Mouse (Mus musculus) frontal cortex, postnatal 25 days (tissue): ENCODE measurements around the gene Setd2.

ENCODE experiments used
- DNase-seq, 2 experiments: peaks; one replicate each; pipeline ENCODE4 v3.0.0; 2022; ENCODE audit warnings: low spot score in 2 of 2

Setd2 gene

DNA sequence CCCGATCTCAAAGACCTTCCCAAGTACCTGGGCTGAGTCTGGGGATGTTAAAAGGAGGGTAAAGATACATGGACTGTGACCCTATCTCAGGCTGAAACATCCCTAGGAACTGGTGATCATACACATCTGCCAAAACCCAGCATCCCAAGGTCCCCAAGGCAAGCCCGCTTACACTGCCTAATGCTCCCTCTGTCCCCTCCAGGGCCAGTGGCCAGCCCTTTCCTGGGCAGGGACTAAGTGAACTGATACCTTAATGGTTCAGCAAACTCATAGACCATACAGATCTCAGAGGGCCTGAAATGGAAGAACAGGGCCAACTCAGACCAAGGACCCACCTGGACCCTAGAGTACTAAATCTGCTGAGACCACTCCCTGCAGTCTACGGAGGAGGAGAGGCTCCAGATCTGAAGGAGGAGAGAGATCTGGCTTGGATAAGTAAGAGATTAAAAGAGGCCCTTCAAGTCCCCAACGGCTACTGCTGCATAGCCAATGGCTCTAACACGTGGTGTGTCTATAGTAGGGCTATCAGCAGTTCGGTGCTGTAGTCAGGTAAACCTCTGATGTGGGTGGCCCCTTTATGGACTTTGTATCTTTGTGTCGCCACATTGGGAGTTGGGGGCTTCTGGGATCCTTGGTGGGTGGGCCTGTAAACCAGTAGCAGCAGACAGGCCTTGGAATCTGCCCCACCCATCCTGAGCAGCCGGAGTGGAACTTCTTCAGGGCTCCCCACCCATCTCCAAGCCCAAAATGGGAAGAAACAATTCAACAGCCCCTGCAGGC is 91.2 kb downstream of the Setd2 start:
- DNase-seq: no peak

GRCm38 (mm10) chr9:110624361-110625166 is 92.2 kb downstream of the Setd2 start, which contains the start of gene Nradd:
Gene Nradd, minus strand, starts transcription at chr9:110624452.
- peak; percentile 62 to 69 for DNase-seq

DNA sequence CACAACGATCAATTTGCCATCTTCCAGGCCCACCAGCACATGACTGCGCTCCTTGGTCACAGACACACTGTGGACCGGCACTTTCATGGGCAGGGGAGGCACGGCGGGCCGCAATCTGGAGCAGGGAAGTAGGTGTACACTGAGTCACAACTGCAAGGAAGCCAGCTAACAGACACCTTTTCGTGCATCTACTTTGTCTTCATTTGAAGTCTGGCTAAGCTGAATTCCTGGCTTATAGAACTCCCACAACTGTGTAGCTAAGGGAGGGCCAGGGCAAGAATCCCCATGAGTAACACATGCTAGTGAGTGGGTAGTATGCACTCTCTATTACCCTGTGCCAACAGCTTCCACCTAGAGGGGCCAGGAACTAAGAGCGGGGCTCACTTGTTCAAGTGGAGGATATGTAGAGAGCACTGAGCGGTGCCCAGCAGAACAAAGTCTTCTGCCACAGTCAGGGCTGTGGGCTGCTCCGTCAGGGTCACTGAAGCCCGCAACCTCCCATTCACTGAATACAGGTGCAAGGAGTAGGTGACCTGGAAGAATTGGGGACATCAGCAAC is 93.0 kb downstream of the Setd2 start:
- no peak for DNase-seq

DNA sequence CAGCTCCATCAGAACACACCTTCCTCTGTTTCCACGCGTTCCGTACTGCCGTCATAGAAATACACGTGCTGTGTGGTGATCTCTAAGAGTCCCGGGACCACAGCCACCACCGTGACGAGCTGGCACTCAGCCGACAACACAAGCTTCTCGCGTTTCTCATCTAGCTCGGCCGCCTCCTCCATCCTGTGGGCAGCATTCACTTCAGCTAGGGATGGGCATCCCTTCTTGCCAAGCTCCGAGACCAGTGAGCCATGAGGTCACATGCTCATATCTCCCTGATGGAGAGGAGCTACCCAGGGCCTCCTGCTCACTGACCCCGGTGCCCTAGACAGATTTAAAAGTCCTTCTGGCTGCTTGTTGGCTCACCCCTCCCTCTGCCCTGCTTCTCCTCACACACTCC is 97.8 kb downstream of the Setd2 start:
- no peak for DNase-seq

- no peak for DNase-seq
Measured at GRCm38 (mm10) chr9:110631191-110631590, 98.8 kb downstream of the Setd2 start.

GRCm38 (mm10) chr9:110631651-110632275 is 99.4 kb downstream of the Setd2 start:
- DNase-seq: no peak

DNA sequence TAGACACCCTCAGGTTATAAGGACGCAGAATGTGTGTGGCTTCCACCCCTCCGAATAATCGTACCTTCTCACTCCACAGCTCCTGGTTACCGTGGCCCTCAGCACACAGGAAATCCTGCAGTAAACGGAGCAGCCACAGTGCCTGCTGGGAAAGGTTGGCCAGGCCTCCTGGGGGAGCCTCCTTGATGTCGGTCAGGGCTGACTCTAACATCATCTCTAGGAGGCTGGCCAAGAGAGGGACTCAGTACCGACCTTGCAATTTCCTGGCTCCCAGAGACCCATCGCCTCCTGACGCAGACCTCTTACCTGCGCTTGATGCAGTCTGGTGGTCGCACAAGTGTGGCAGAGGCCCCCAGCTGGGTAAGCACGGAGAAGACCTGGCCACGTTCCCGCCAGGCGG is 100.3 kb downstream of the Setd2 start:
- DNase-seq: no peak

- DNase-seq: no peak
Measured at GRCm38 (mm10) chr9:110633882-110634281, 101.5 kb downstream of the Setd2 start.

DNA sequence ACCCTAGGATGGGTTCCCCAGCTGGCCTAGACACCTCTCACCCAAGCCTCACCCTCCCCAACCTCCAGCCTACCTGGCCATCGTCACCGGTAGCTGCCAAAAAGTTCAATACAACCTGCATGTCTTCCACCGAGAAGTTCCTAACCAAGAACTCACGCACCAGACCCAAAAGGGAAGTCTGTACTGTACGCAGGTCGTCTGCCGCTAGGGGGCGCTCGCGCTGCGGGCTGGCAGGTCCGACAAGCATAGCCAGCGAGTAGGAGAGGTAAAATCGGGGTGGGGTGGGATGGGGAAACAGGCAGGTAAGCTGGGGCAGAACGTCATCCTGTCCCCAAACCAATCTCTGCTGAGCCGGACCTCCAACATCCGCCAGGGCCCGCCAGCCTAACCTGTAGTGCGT is 102.8 kb downstream of the Setd2 start:
- peak; percentile 86 to 87 for DNase-seq

- no peak for DNase-seq
Measured at GRCm38 (mm10) chr9:110638611-110639021, 106.2 kb downstream of the Setd2 start.

GRCm38 (mm10) chr9:110641006-110641405 is 108.6 kb downstream of the Setd2 start:
- no peak for DNase-seq

GRCm38 (mm10) chr9:110642812-110643524 is 110.6 kb downstream of the Setd2 start:
- DNase-seq: no peak

GRCm38 (mm10) chr9:110643787-110644186 is 111.4 kb downstream of the Setd2 start:
- DNase-seq: no peak

DNA sequence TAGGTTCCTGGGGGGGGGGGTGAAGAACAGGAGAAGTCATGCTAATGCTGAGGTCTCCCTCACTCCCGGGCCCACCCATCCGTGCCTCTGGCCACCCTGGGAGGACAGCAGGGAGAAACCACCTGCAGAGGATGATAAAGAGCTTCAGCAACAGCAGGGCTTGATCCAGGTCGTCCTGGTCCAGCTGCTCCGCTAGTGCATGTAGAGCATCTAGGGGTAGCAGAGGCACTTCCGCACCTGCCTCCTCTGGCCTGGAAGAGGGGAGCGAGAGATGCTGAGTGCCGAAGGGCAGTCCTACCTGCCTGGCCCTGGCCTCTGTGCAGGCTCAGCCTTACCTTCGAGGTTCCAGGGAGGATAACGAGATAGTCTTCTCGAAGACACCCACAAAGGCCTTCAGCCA is 111.9 kb downstream of the Setd2 start:
- DNase-seq: no peak

- no peak for DNase-seq
Measured at GRCm38 (mm10) chr9:110645219-110645618, 112.8 kb downstream of the Setd2 start.

GRCm38 (mm10) chr9:110649775-110650174 is 117.4 kb downstream of the Setd2 start:
- no peak for DNase-seq

DNA sequence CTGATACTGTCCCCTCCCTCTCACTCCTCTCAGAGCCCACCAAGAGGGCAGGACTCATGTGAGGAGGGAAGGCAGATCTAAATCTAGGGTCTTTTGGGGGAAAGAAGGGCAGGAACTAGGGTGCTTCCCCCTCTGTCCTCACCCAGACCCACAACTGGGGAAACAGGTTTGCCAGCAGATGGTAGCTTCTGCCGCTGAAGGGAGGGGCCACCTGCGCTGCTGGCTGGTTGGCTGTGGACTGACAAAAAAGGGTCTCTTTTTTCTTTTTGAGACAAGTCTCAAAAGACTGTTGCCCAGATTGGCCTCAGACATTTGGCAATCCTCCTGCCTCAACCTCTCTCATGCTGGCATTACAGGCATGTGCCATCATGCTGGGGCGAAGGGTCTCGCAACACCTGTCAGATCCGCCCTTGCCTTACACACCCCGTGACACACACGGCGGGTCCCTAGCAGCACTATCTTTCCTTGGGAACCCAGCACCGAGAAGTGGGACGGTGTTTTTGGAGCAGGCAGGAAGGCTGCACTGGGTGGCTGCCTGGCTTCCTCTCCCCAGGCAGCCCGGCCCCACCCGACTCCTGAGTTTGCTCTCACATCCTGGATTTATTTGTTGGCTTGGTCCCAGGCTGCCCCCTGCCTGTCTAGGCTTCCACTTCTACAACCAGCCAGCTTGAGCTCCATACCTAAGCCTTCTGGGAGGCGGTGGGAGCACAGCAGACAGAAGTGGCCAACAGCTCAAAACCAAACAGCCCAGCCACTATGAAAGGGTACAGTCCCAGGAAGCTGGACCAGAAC is 119.7 kb downstream of the Setd2 start:
- no peak for DNase-seq

GRCm38 (mm10) chr9:110652963-110653654 is 120.7 kb downstream of the Setd2 start:
- no peak for DNase-seq

- peak; percentile 49 to 59 for DNase-seq
Measured at GRCm38 (mm10) chr9:110653655-110654461, 121.5 kb downstream of the Setd2 start, which contains the start of gene Nbeal2. Gene Nbeal2, minus strand, starts transcription at chr9:110654161.
